Mouse (Mus musculus) forebrain, embryonic 10.5 days (tissue): Measurements from ENCODE around the gene Atg5. TPM values are rescaled to one million over a fixed set of nuclear protein-coding genes. Genes with fewer than 3 reads are reported as not detected.
"Not testable (repeated sequence)": the region's sequence is repeated elsewhere in the genome, so short reads cannot be mapped to it uniquely, and the experiment has no call there.

Experiments used
- DNase-seq: peaks from one replicate; pipeline ENCODE4 v3.0.0-alpha.2; 2017; ENCODE audit warnings: low spot score; ENCODE audit errors: extremely low spot score
- H3K27ac ChIP-seq: fragments of 300-500 bp; sonication (generic); 2 replicates; pipeline ENCODE4 v1.5.1; 2016; ENCODE audit warnings: mild to moderate bottlenecking
- H3K27me3 ChIP-seq: fragments of 300-500 bp; sonication (generic); 2 replicates; pipeline ENCODE4 v1.6.1; 2016; ENCODE audit warnings: mild to moderate bottlenecking; ENCODE audit not compliant: poor library complexity, severe bottlenecking
- H3K36me3 ChIP-seq: fragments of 300-500 bp; sonication (generic); replicated peaks from 2 replicates; pipeline ENCODE4 v1.6.1; 2016; ENCODE audit warnings: mild to moderate bottlenecking, moderate library complexity
- H3K4me1 ChIP-seq: fragments of 300-500 bp; sonication (generic); 2 replicates; pipeline ENCODE4 v1.6.1; 2016
- H3K4me3 ChIP-seq: fragments of 300-500 bp; sonication (generic); 2 replicates; pipeline ENCODE4 v1.5.1; 2016; ENCODE audit warnings: mild to moderate bottlenecking, moderate library complexity
- H3K9me3 ChIP-seq: fragments of 300-500 bp; sonication (generic); 2 replicates; pipeline ENCODE4 v1.6.1; 2016; ENCODE audit warnings: mild to moderate bottlenecking, moderate library complexity
- WGBS: fragments of 180-500 bp; shearing (Covaris S2); methylation state at CpG from one replicate; pipeline ENCODE4 v1.1.7; 2016; 5-methylcytosine and 5-hydroxymethylcytosine counted together
- polyA plus RNA-seq: library from polyadenylated mRNA; unstranded; fragments of >200 nt; fragmentation: Nextera tagmentation; extraction: Ambion mirVana; gene quantifications from 2 replicates; pipeline ENCODE4 v1.2.1, GENCODE M21; 2016

Atg5 gene
- 56.1 and 59.1 TPM in 2 replicates for polyA plus RNA-seq

DNA sequence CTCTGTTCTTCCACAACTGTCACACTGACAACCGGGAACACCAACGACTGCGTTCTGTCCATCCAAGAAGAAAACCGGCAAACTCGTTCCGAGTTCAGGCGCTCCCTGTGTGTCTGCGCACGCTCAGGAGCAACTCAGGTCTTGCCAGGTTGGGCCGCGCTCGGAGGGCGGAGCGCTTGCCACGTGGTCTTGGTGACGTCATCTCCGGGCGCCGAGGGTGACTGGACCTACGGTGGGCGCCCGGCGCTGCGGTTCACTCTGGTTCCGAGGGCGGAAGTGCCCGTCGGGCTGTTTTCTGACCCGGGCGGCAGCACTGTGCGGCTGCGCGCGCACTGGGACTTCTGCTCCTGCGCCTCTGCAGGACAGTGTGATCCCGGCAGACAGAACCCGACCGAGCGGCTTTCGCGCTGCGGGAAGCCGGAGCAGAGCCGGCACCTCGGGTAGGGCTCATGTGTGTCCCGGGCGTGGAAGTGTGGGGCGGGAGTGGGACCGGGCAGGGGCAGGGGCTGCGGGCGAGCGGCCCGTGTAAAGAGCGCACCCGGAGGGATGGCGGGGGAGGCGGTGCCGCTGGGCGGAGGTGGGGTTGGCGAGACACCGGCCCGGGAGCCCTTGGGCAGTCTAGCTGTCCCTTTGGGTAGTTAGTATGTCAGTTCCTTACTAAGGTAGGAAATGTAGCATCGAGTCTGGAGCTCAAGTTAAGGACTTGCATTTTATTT is at the start of gene Atg5:
Gene Atg5, plus strand, starts transcription at position 214 of the 716 bp plus-strand sequence.
- H3K36me3 ChIP-seq: peaks cover 4% of the 10 kb centered on the region; the same call in 1 of the 2 replicates
- peaks cover 32% of the 10 kb centered on the region for H3K4me1 ChIP-seq
- H3K9me3 ChIP-seq: no peaks in the 10 kb centered on the region
- H3K4me3 ChIP-seq: peak within 1 kb of the TSS; percentile 89
- under 1% methylated on average over 63 of the region's 63 CpGs for WGBS
- peak; percentile 100 for DNase-seq
- H3K27ac ChIP-seq: peak within 1 kb of the TSS; percentile 94
- H3K27me3 ChIP-seq: no peaks in the 10 kb centered on the region

DNA sequence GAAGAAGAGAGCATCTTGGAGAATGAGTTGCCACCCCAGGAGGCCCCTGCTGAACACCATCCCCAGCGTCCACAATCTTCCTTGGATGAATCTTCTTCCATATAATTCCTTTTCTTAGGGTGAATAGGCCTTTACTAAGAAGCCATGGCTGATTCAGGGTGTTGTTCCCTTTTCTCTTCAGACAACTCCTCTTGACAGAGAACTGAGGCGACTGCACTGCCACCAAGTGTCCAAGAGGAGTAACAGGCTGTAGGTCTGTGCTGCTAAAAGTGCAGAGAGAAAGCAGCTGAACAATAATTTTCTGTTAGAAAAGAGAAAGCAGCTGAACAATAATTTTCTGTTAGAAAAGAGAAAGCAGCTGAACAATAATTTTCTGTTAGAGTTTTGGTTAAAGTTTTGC is 49.1 kb upstream of the Atg5 start:
- H3K9me3 ChIP-seq, H3K4me1 ChIP-seq, H3K4me3 ChIP-seq, H3K36me3 ChIP-seq, DNase-seq, H3K27me3 ChIP-seq, H3K27ac ChIP-seq: not testable (repeated sequence)
- 5% methylated on average over 2 of the region's 2 CpGs for WGBS

DNA sequence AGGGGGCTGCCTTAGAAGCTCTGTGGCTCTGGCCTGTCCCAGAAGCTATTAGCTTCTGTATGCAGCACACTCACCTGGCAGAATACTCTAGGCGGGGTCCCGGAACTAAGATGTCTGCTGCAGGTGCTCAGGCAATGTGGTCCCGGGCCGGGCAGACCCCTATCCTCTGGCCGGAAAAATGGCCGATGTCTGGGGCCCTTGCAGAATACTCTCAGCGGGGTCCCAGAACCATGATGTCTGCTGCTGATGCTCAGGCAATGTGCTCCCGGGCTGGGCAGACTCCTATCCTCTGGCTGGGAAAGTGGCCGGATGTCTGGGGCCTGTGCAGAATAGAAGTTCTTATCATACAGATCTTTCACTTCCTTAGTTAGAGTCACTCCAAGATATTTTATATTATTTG is 43.8 kb upstream of the Atg5 start:
- H3K36me3 ChIP-seq: no peaks in the 10 kb centered on the region
- H3K27ac ChIP-seq: no peak overlapping the region
- DNase-seq: no peak
- H3K4me3 ChIP-seq: no peak overlapping the region
- no peaks in the 10 kb centered on the region for H3K27me3 ChIP-seq
- 94% methylated on average over 9 of the region's 9 CpGs for WGBS
- H3K9me3 ChIP-seq: peaks cover 4% of the 10 kb centered on the region
- H3K4me1 ChIP-seq: no peaks in the 10 kb centered on the region

DNA sequence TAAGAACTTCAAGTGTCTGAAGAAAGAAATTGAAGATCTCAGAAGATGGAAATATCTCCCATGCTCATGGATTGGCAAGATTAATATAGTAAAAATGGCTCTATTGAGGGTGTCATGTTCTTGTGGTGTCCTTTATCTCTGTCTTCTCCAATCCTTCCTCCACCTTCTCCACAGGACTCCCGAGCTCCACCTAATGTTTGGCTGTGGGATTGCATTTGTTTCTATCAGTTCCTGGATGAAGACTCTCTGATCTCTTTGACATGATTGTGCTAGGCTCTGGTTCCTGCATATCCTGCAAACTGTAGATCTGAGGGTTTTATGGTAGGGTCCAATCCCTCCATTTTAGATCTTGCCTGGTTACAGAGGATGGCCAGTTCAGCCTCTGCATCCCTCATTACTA is 34.8 kb upstream of the Atg5 start:
- H3K27me3 ChIP-seq, H3K36me3 ChIP-seq, H3K4me3 ChIP-seq, H3K27ac ChIP-seq, H3K9me3 ChIP-seq, H3K4me1 ChIP-seq, DNase-seq: not testable (repeated sequence)
- WGBS: 3% methylated on average over 1 of the region's 1 CpGs

DNA sequence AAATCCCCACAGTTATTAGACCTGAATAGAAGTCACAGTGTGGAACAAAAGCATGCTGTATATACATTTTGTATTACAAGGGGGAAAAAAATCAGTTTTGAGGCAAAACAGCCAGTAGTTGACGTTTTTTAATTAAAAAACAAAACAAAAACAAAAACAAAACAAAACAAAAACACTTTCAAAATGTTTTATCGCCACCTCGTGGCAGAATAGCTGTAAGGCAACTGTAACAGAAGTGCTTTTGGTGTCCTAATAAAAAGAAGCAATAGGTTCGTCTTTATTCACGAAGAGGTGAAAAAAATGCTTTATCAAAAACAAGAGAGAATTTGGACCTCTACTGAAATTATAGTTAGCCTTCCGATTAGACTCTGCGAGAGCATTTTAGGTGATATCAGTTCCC is 32.9 kb upstream of the Atg5 start:
- H3K36me3 ChIP-seq, DNase-seq, H3K9me3 ChIP-seq, H3K4me1 ChIP-seq, H3K27ac ChIP-seq, H3K4me3 ChIP-seq, H3K27me3 ChIP-seq: not testable (repeated sequence)
- 45% methylated on average over 7 of the region's 7 CpGs for WGBS

DNA sequence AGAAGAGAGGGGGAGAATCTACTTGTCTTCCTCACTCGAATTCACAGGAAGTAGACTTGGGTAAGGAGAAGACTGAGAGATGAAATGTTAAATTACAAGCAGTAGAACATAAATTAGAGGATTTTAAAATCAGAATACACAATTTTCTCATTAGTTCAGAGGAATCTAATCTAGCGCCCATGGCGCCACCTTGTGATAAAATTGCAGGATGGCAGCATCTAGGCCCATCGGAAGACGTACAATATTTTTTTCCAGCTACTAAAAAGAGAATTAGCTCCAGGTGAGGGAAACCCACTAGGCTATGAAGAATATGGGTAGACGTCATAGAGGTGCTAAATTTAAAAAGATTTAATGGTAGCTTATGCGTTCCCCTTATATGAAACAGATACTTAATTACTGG is 11.5 kb upstream of the Atg5 start:
- no peaks in the 10 kb centered on the region for H3K27me3 ChIP-seq
- H3K9me3 ChIP-seq: no peaks in the 10 kb centered on the region
- no peaks in the 10 kb centered on the region for H3K36me3 ChIP-seq
- H3K4me3 ChIP-seq: no peak overlapping the region
- DNase-seq: no peak
- WGBS: 39% methylated on average over 7 of the region's 7 CpGs
- no peaks in the 10 kb centered on the region for H3K4me1 ChIP-seq
- H3K27ac ChIP-seq: no peak overlapping the region

DNA sequence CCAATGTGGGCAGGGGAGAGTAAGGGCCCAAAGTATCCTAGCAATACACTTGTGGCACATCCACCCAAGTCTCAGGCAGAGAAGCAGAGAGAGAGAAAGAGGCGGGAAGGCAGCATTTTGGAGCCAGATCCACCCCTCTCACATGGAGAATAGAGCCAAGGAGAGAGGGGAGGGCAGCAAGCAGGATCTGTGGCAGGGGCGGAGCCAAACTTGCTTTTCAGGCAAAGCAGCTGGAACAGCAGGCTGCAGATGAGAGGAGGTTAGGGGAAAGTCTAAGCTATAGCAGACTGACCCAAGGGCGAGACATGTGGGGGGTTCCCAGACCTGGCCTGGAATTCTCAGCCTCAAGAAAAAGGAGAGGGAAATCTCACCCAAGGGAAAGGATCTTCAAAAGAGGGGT is 2.3 kb upstream of the Atg5 start:
- WGBS: 54% methylated on average over 3 of the region's 3 CpGs
- H3K4me1 ChIP-seq: peaks cover 32% of the 10 kb centered on the region
- H3K36me3 ChIP-seq: peaks cover 4% of the 10 kb centered on the region; the same call in 1 of the 2 replicates
- no peak for DNase-seq
- H3K27ac ChIP-seq: no peak overlapping the region
- no peak overlapping the region for H3K4me3 ChIP-seq
- H3K27me3 ChIP-seq: no peaks in the 10 kb centered on the region
- no peaks in the 10 kb centered on the region for H3K9me3 ChIP-seq

DNA sequence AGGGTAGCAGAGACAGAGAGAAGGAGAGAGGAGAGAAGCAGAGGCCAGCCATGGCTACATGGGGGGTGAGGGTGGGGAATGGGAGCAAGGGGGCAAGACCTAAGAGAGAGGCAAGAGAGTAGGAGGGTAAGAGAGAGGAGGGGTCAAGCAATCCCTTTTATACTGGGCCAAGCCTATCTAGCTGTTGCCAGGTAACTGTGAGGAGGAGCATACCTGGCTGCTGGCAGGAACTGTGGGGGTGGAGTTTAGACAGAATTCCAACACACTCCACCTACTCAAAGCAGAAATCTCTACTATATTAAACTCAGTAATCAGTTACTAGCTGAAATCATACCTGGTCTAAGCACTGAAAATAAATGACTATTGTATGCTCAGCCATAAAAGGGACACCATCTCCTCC is 1.6 kb upstream of the Atg5 start:
- H3K4me3 ChIP-seq: peak overlapping the region; percentile 89; the same call in 1 of the 2 replicates
- H3K4me1 ChIP-seq: peaks cover 32% of the 10 kb centered on the region
- H3K27me3 ChIP-seq: no peaks in the 10 kb centered on the region
- H3K36me3 ChIP-seq: peaks cover 4% of the 10 kb centered on the region; the same call in 1 of the 2 replicates
- H3K27ac ChIP-seq: no peak overlapping the region
- no peak for DNase-seq
- no peaks in the 10 kb centered on the region for H3K9me3 ChIP-seq

DNA sequence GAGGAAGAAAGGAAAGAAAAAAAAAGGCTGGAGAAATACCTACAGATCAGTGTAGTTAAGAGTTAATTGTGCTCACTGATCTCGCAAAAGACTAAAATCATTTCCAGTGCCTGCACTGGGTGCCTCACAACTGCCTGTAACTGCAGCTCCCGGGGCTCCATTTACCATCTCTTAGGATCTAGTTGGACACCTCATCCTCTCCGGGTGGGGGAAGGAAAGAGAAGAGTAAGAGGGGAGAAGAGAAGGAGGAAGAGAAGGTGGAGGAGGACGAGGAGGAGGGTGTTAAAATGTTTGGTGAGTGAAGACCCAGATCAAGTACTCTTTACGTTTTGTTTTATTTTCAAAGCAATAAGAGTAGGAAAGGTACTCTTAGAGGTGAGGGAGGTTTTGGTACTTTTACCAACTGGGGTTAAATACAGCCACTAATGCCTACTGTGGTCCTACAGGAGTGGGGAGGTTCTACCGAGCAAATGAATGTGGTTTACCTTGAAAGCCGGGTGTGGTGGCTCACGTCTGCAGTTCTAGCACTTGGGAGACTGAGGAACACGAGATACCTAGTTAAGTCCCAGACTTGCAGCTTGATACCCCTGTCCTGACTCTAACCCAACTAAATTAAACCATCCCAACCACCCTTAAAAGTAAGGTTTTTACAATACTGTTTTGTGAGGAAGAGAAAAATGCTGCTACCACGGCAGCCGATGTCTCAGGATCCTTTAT is 574 bp upstream of the Atg5 start:
- H3K4me1 ChIP-seq: peaks cover 32% of the 10 kb centered on the region
- H3K36me3 ChIP-seq: peaks cover 4% of the 10 kb centered on the region; the same call in 1 of the 2 replicates
- peak overlapping the region; percentile 89 for H3K4me3 ChIP-seq
- WGBS: 18% methylated on average over 11 of the region's 11 CpGs
- peak overlapping the region; percentile 94 for H3K27ac ChIP-seq
- H3K27me3 ChIP-seq: no peaks in the 10 kb centered on the region
- DNase-seq: peak; percentile 16
- H3K9me3 ChIP-seq: no peaks in the 10 kb centered on the region

DNA sequence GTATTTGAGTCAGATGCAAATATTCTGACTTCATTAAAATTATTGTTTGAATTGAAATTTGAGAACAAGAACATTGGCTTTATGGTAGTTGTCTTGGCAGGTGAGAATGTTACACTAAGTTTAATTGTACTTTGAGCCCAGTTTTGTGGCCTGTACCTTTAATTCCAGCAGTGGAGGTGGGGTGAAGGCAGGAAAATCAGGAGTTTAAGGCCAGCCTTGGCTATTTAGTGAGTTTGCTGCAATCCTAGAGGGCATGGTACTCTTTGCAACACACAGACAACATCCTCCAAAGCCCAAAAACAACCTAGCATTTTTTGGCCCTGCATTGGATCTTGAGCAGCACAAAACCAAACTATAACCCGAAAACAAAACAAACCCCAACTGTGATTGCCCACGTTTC is 1.1 kb downstream of the Atg5 start:
- no peaks in the 10 kb centered on the region for H3K27me3 ChIP-seq
- peaks cover 4% of the 10 kb centered on the region; the same call in 1 of the 2 replicates for H3K36me3 ChIP-seq
- H3K9me3 ChIP-seq: no peaks in the 10 kb centered on the region
- H3K4me3 ChIP-seq: peak overlapping the region; percentile 89
- no peak for DNase-seq
- H3K27ac ChIP-seq: no peak overlapping the region
- WGBS: 65% methylated on average over 2 of the region's 2 CpGs
- H3K4me1 ChIP-seq: peaks cover 32% of the 10 kb centered on the region

DNA sequence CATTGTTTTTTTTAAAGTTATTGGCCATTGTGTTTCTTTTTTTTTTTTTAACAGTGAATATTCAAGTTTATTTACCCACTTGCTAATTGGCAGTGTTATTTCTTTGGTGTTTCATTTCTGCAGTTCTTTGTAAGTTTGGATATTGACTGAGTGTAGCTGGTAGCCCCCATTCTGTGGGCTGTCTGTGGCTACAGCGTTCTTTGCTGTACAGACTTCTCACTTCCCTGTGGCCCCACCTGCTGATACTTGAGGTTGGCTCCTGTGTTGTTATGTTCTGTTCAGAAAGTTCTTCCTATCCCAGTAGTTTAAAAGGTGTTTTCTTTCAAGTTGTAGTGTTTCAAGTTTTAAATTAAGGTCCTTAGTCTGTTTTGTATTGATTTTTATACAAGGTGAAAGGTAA is 14.2 kb downstream of the Atg5 start:
- DNase-seq: no peak

DNA sequence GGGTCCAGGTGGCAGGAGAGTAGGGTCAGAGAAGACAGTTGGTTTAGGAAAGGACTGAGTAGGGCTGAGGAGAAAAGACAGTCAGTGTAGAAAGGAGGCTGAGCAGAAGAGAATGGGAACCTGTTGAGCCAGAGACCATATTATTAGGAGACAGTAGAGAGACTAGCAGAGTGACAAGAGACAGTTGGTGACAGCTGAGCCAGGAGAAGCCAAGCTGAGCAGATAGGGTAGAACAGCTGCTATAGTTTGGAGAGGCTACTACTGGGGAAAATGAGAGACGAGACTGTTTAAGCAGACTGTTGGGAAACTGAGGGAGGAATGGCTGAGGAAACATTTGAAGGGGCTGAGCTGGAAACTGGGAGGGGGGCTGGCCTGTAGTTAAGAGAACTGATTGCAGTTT is 16.9 kb downstream of the Atg5 start:
- Histone ChIP-seq H3K9me3 (no peaks in the 10 kb centered on the region), H3K27ac (no peak overlapping the region), H3K27me3 (no peaks in the 10 kb centered on the region), H3K4me1 (no peaks in the 10 kb centered on the region), H3K4me3 (no peak overlapping the region), H3K36me3 (peaks cover 37% of the 10 kb centered on the region)
- WGBS: 91% methylated on average over 1 of the region's 1 CpGs
- DNase-seq: no peak

More for the DNA sequence above, 14.2 kb downstream of the Atg5 start:
- H3K4me3 ChIP-seq: no peak overlapping the region
- no peaks in the 10 kb centered on the region for H3K9me3 ChIP-seq
- no peak overlapping the region for H3K27ac ChIP-seq
- peaks cover 15% of the 10 kb centered on the region for H3K36me3 ChIP-seq
- 96% methylated on average over 1 of the region's 1 CpGs for WGBS
- H3K27me3 ChIP-seq: no peaks in the 10 kb centered on the region
- H3K4me1 ChIP-seq: no peaks in the 10 kb centered on the region

DNA sequence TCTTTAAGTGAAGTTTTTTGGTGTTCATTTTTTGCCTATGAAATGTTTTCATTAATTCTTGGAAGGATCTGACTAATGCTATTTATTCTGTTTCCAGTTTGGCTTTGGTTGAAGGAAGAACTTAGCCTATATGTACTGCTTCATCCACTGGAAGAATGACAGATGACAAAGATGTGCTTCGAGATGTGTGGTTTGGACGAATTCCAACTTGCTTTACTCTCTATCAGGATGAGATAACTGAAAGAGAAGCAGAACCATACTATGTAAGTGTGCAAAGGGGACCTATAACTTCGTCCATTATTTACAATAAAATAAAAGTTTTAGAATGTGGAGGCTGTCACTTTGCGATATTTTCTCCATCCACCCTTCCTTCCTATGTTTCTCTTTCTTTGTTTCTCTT is 17.8 kb downstream of the Atg5 start:
- H3K27ac ChIP-seq: no peak overlapping the region
- H3K4me1 ChIP-seq: no peaks in the 10 kb centered on the region
- H3K4me3 ChIP-seq: no peak overlapping the region
- H3K27me3 ChIP-seq: no peaks in the 10 kb centered on the region
- H3K9me3 ChIP-seq: no peaks in the 10 kb centered on the region
- 93% methylated on average over 4 of the region's 4 CpGs for WGBS
- no peak for DNase-seq
- H3K36me3 ChIP-seq: peaks cover 46% of the 10 kb centered on the region
